In genomic region chr3:34967911-34968310, GRCm38 (mm10) we compare ENCODE assay signal across 20 mouse cellular contexts.
A peak's percentile ranks its signal among the peaks of the same experiment; 100 is the strongest.
DNase-seq lines count a peak whose midpoint lies in the region; ATAC-seq lines count a peak whose summit lies in the region.
"Had no signal": no experiment of that assay in that cellular context is flagged by ENCODE, and none has a peak within 500 bp of the region (broad histone marks: within the 10 kb centered on the region; RNA-seq: fewer than 3 reads in every experiment).

No protein-coding gene starts in this region.

- no peaks in the 10 kb centered on the region for H3K27me3 ChIP-seq in forebrain, embryonic 13.5 days
- H3K27me3 ChIP-seq in forebrain, embryonic 11.5 days (ENCODE audit: control insufficient read depth, insufficient read depth, low read length), result no peaks in the 10 kb centered on the region
- H3K27me3 ChIP-seq in forebrain, embryonic 15.5 days, result no peaks in the 10 kb centered on the region
- no peaks in the 10 kb centered on the region for H3K27me3 ChIP-seq in forebrain, embryonic 10.5 days (ENCODE audit: poor library complexity, severe bottlenecking)
- no peaks in the 10 kb centered on the region for H3K27me3 ChIP-seq in forebrain, embryonic 16.5 days (replicated peaks; ENCODE audit: control insufficient read depth, insufficient read depth, low read length)
- H3K27me3 ChIP-seq: embryonic facial prominence, embryonic 13.5 days; embryonic facial prominence, embryonic 15.5 days had no signal

- H3K9ac ChIP-seq in forebrain, embryonic 13.5 days, result no peak overlapping the region
- H3K9ac ChIP-seq in forebrain, embryonic 11.5 days (ENCODE audit: low read length), result no peak overlapping the region
- H3K9ac ChIP-seq in forebrain, embryonic 15.5 days (replicated peaks), result no peak overlapping the region
- H3K9ac ChIP-seq in forebrain, embryonic 16.5 days (replicated peaks; ENCODE audit: low read depth, low read length), result no peak overlapping the region
- H3K9ac ChIP-seq: embryonic facial prominence, embryonic 13.5 days; embryonic facial prominence, embryonic 15.5 days had no signal

- 66% methylated on average over 2 of the region's 2 CpGs for WGBS in forebrain, embryonic 13.5 days
- 91% methylated on average over 2 of the region's 2 CpGs for WGBS in forebrain, embryonic 11.5 days
- 57% methylated on average over 2 of the region's 2 CpGs for WGBS in forebrain, embryonic 15.5 days
- WGBS in forebrain, embryonic 10.5 days, result 84% methylated on average over 2 of the region's 2 CpGs
- WGBS in forebrain, embryonic 16.5 days, result 55% methylated on average over 2 of the region's 2 CpGs

- H3K36me3 ChIP-seq in forebrain, embryonic 13.5 days (ENCODE audit: poor library complexity, severe bottlenecking), result no peaks in the 10 kb centered on the region
- no peaks in the 10 kb centered on the region for H3K36me3 ChIP-seq in forebrain, embryonic 11.5 days (ENCODE audit: control insufficient read depth, insufficient read depth, low read length)
- H3K36me3 ChIP-seq in forebrain, embryonic 15.5 days, result no peaks in the 10 kb centered on the region
- no peaks in the 10 kb centered on the region for H3K36me3 ChIP-seq in forebrain, embryonic 10.5 days (replicated peaks)
- no peaks in the 10 kb centered on the region for H3K36me3 ChIP-seq in forebrain, embryonic 16.5 days (ENCODE audit: control insufficient read depth, insufficient read depth)
- H3K36me3 ChIP-seq: embryonic facial prominence, embryonic 13.5 days; embryonic facial prominence, embryonic 15.5 days had no signal

- peak; percentile 41; the same call in 1 of the 2 replicates for ATAC-seq in forebrain, embryonic 13.5 days
- no peak for ATAC-seq in forebrain, embryonic 11.5 days (replicated peaks; ENCODE audit: low FRiP score)
- 0 out of 2 replicates have a peak, but pooled peaks have one; percentile 19 for ATAC-seq in forebrain, embryonic 15.5 days (replicated peaks)
- peak; percentile 65; the same call in 1 of the 2 replicates for ATAC-seq in forebrain, embryonic 16.5 days

- no peak overlapping the region for H3K4me3 ChIP-seq in forebrain, embryonic 13.5 days
- no peak overlapping the region for H3K4me3 ChIP-seq in forebrain, embryonic 11.5 days (ENCODE audit: low read depth, low read length)
- H3K4me3 ChIP-seq in forebrain, embryonic 15.5 days, result no peak overlapping the region
- H3K4me3 ChIP-seq in forebrain, embryonic 10.5 days, result no peak overlapping the region
- no peak overlapping the region for H3K4me3 ChIP-seq in forebrain, embryonic 16.5 days (replicated peaks; ENCODE audit: low read length)
- H3K4me3 ChIP-seq: embryonic facial prominence, embryonic 13.5 days; embryonic facial prominence, embryonic 15.5 days; erythroblast, embryonic 14.5 days had no signal

- DNase-seq in forebrain, embryonic 11.5 days (ENCODE audit: low spot score), result no peak
- DNase-seq in forebrain, embryonic 10.5 days (ENCODE audit: extremely low spot score, low spot score), result no peak
- DNase-seq in heart, postnatal 10 days, result no peak
- DNase-seq in right cerebral cortex, postnatal 10 days (ENCODE audit: low spot score in 2 of 2), result no peak
- DNase-seq: adrenal gland, adult 2 months; adrenal gland, postnatal 10 days; adrenal gland, postnatal 25 days; cerebellum, adult 11 months; cerebellum, adult 18-20 months; cerebellum, adult 8-10 months; cerebellum, adult 9-11 months; cerebellum, postnatal 14 days; cerebellum, postnatal 36 days; embryo, embryonic 11 days had no signal

- intact Hi-C loops in heart, postnatal 10 days (cut with DNase I), result no loop called here

- no peaks in the 10 kb centered on the region for H3K9me3 ChIP-seq in forebrain, embryonic 13.5 days (replicated peaks)
- H3K9me3 ChIP-seq in forebrain, embryonic 11.5 days (ENCODE audit: control insufficient read depth, low read length), result no peaks in the 10 kb centered on the region
- H3K9me3 ChIP-seq in forebrain, embryonic 15.5 days, result no peaks in the 10 kb centered on the region
- H3K9me3 ChIP-seq in forebrain, embryonic 10.5 days, result no peaks in the 10 kb centered on the region
- no peaks in the 10 kb centered on the region for H3K9me3 ChIP-seq in forebrain, embryonic 16.5 days (ENCODE audit: control insufficient read depth, low read length)
- H3K9me3 ChIP-seq: embryonic facial prominence, embryonic 13.5 days; embryonic facial prominence, embryonic 15.5 days had no signal

- H3K4me1 ChIP-seq in forebrain, embryonic 13.5 days, result peaks cover 13% of the 10 kb centered on the region
- H3K4me1 ChIP-seq in forebrain, embryonic 11.5 days (replicated peaks; ENCODE audit: control insufficient read depth, insufficient read depth, low read length), result peaks cover 10% of the 10 kb centered on the region; the same call in 1 of the 2 replicates
- H3K4me1 ChIP-seq in forebrain, embryonic 15.5 days, result 0 out of 2 replicates have a peak, but pooled peaks cover 6% of the 10 kb centered on the region
- H3K4me1 ChIP-seq in forebrain, embryonic 10.5 days, result peaks cover 17% of the 10 kb centered on the region
- H3K4me1 ChIP-seq in forebrain, embryonic 16.5 days (replicated peaks; ENCODE audit: control insufficient read depth, insufficient read depth, low read length), result peaks cover 3% of the 10 kb centered on the region; the same call in 1 of the 2 replicates

- no peak overlapping the region for H3K4me2 ChIP-seq in forebrain, embryonic 13.5 days
- no peak overlapping the region for H3K4me2 ChIP-seq in forebrain, embryonic 11.5 days (ENCODE audit: low read depth, low read length, severe bottlenecking)
- no peak overlapping the region for H3K4me2 ChIP-seq in forebrain, embryonic 15.5 days (replicated peaks)
- H3K4me2 ChIP-seq in forebrain, embryonic 16.5 days (ENCODE audit: low read length), result no peak overlapping the region
- H3K4me2 ChIP-seq: embryonic facial prominence, embryonic 13.5 days; embryonic facial prominence, embryonic 15.5 days had no signal

- H3K27ac ChIP-seq in forebrain, embryonic 13.5 days, result no peak overlapping the region
- H3K27ac ChIP-seq in forebrain, embryonic 11.5 days (ENCODE audit: low read depth, low read length), result no peak overlapping the region
- H3K27ac ChIP-seq in forebrain, embryonic 15.5 days (replicated peaks), result no peak overlapping the region
- H3K27ac ChIP-seq in forebrain, embryonic 10.5 days, result no peak overlapping the region
- no peak overlapping the region for H3K27ac ChIP-seq in forebrain, embryonic 16.5 days (ENCODE audit: low read length)
- H3K27ac ChIP-seq: embryonic facial prominence, embryonic 13.5 days; embryonic facial prominence, embryonic 15.5 days had no signal
